Mouse (Mus musculus): ENCODE results near the gene Mcemp1.
A peak's percentile ranks its signal among the peaks of the same experiment; 100 is the strongest.

The Mcemp1 gene

GRCm38 (mm10) chr8:3665507-3665906 lies at the start of gene Mcemp1:
Gene Mcemp1 (plus strand): TSS chr8:3665754.
- DNase-seq, result no peak

- DNase-seq, result peak; percentile 95 to 98
Measured at GRCm38 (mm10) chr8:3621199-3621970, 44.2 kb upstream of the Mcemp1 start, which contains the start of the genes Xab2 and Pet100. Gene Xab2 (minus strand): TSS chr8:3621316. Gene Pet100 (plus strand): TSS chr8:3621548.

- no peak for DNase-seq
Measured at GRCm38 (mm10) chr8:3622119-3622518, 43.4 kb upstream of the Mcemp1 start.

GRCm38 (mm10) chr8:3625445-3625844 lies 40.1 kb upstream of the Mcemp1 start, which contains the start of gene Pcp2:
Gene Pcp2 (minus strand): TSS chr8:3625545.
- no peak for DNase-seq

- no peak for DNase-seq
Measured at GRCm38 (mm10) chr8:3626971-3627370, 38.6 kb upstream of the Mcemp1 start.

GRCm38 (mm10) chr8:3628014-3628413 lies 37.5 kb upstream of the Mcemp1 start:
- DNase-seq, result no peak

GRCm38 (mm10) chr8:3630647-3631477 lies 34.7 kb upstream of the Mcemp1 start, which contains the start of gene Stxbp2:
Gene Stxbp2 (plus strand): TSS chr8:3630955.
- peak; percentile 76 for DNase-seq

GRCm38 (mm10) chr8:3631478-3631875 lies 34.1 kb upstream of the Mcemp1 start:
- DNase-seq, result no peak

- DNase-seq, result peak; percentile 18 to 26
Measured at GRCm38 (mm10) chr8:3645804-3646203, 19.8 kb upstream of the Mcemp1 start.

- DNase-seq, result no peak
Measured at GRCm38 (mm10) chr8:3646824-3647531, 18.6 kb upstream of the Mcemp1 start.

GRCm38 (mm10) chr8:3647561-3647960 lies 18.0 kb upstream of the Mcemp1 start:
- DNase-seq, result no peak

- DNase-seq, result no peak
Measured at GRCm38 (mm10) chr8:3648268-3648667, 17.3 kb upstream of the Mcemp1 start.

GRCm38 (mm10) chr8:3648990-3649389 lies 16.6 kb upstream of the Mcemp1 start:
- no peak for DNase-seq

- no peak for DNase-seq
Measured at GRCm38 (mm10) chr8:3652845-3653244, 12.7 kb upstream of the Mcemp1 start.

- DNase-seq, result no peak
Measured at GRCm38 (mm10) chr8:3654726-3655508, 10.6 kb upstream of the Mcemp1 start.

GRCm38 (mm10) chr8:3655526-3655925 lies 10.0 kb upstream of the Mcemp1 start, which contains the start of gene Retn:
Gene Retn (plus strand): TSS chr8:3655770.
- DNase-seq, result no peak

GRCm38 (mm10) chr8:3656725-3657381 lies 8.7 kb upstream of the Mcemp1 start:
- no peak for DNase-seq

- no peak for DNase-seq
Measured at GRCm38 (mm10) chr8:3660889-3661288, 4.7 kb upstream of the Mcemp1 start.

GRCm38 (mm10) chr8:3664405-3664804 lies 1.1 kb upstream of the Mcemp1 start:
- DNase-seq, result no peak

GRCm38 (mm10) chr8:3670388-3670787 lies 4.8 kb downstream of the Mcemp1 start:
- no peak for DNase-seq

- peak; percentile 73 to 75 for DNase-seq
Measured at GRCm38 (mm10) chr8:3671980-3672491, 6.5 kb downstream of the Mcemp1 start, which contains the start of gene Fcor. Gene Fcor (minus strand): TSS chr8:3672362.
